Mouse (Mus musculus): Measurements from ENCODE around the gene Gm37240.

Gene Gm37240

DNA sequence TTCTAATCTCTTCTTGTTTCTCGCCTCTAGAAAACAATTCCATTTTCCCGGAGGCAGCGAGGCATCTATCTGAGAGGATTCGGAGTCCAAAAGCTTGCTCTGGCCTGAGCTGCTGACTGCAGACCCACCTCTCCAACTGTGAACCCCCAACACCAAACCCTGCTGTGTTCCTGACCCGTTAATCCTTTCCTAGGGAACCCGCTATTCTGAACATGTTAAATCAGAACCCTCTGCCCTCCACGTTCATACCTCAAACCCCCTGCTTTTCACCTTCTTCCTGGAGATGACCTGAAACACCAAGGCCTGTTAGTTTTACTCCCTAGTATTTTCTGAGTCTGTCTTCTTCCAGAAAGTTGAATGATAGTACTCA, 1271.5 kb downstream of the Gm37240 start:
- DNase-seq (ENCODE audit: low read depth, low spot score) = no peak

DNA sequence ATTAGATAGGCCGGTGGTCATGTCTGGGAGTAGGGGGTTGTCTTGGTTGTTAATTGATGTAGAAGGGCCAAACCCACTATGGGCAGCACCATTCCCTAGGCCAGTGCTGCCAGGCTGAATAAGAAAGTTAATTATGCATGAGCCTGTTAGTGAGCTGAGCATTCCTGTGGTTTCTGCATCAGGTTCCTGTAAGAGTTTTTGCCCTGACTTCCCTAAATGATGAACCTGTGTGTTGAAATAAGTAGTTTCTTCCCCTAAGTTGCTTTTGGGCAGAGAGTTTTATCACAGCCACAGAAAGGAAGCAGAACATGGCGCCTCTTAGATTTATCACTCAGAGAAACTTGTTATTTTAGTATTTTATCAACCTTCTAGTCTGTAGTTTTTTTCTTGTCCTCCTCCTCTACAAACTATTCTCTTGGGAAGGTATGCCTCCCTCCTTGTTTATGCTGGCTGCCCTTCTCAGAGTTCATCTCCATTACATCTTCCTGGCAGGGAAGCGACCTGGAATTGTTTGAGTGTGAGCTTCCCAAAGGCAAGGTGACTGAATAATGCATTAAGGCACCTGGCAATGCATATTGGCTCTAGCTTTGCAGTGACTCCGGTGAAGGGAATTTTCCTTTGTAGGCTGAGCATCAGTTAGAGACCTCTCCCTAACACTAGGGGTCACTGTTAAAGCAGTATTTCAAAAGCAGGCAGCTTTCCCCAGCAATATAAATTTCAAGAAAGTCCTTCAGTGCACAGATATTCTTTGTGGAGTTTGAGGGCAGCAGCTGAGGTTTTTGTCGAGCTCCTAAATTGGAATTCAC, 1272.1 kb downstream of the Gm37240 start:
- peak; percentile 52 for DNase-seq (ENCODE audit: low read depth, low spot score)

GRCm38 (mm10) chr3:84610183-84610710, 1277.1 kb downstream of the Gm37240 start:
- peak; percentile 55 for DNase-seq (ENCODE audit: low read depth, low spot score)

DNA sequence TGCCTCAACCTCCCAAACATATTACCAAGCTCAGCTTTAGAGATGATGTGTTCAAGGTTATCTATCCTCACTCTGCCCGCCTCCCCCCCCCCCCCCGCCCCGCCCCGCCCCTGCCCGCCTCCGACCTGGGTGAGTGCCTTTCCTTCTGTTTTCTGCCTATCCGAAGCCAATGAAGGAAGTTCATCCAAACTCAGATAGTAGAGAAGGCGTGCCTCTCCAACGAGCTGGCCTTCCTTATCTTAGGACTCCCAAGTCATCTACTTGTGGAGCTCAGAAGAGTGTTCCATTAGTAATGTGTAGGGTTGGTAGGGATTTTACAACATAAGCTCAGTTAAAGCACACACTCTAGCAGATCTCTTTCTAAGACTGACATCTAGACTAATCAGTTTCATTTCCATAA, 1284.1 kb downstream of the Gm37240 start:
- DNase-seq (ENCODE audit: low read depth, low spot score) = no peak

- DNase-seq (ENCODE audit: low read depth, low spot score) = no peak
Measured at GRCm38 (mm10) chr3:84602759-84603158, 1284.6 kb downstream of the Gm37240 start.

GRCm38 (mm10) chr3:84601870-84602495, 1285.3 kb downstream of the Gm37240 start:
- peak; percentile 46 for DNase-seq (ENCODE audit: low read depth, low spot score)

DNA sequence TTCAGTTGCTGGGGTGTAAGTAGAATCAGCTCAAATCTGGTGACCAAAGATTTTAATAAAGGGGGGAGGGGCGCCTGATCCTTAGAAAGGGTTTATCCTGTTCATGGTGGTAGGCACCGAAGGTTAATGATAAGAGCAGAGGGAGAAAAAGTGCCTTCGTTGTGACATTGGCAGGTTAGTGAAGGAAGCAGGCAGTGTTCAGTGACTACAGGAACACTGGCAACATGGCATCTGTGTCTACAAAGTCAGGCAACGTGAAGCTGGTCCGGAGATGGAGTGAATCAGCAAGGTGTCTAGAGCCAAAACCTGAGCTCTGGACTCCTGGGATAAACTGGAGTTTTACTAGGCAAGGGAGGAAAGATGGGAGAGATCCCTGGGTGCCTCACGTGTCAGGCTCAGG, 1288.6 kb downstream of the Gm37240 start:
- DNase-seq (ENCODE audit: low read depth, low spot score) = no peak

DNA sequence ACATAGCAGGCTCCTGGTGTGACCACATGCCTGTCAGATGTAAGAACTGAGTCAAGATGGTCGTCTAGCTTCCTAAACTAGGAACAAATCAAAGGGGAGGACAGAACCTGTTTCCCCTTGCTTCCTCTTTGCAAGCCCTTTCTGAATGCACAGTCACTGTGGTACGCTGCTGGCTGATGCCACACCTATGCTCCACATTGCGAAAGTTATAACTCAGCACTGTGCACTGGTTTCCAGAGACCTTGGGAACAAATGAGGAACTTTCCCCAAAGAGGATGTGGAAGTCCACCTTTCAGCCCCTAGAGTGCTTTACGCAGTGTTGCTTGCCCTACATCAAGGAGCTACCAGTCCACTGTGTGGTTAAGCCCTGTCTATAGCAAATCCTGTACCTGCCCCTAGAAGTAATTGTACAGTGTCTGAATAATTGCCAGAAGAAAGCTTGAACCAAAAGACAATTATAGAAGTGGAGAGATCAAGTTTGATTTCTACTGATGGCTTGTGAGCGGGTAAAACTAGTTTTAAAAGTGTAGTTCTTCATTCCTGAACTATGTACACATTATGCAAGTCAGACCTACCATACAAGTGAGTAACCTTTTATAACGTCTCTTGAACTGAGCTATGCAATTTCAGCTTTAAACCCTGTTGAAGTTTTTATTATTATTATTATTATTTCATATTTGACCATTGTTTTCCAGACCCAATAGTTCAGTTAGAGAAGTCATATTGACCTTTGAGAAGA, 1289.2 kb downstream of the Gm37240 start:
- no peak for DNase-seq (ENCODE audit: low read depth, low spot score)

GRCm38 (mm10) chr3:84595677-84596234, 1291.6 kb downstream of the Gm37240 start:
- DNase-seq (ENCODE audit: low read depth, low spot score) = no peak

GRCm38 (mm10) chr3:84594894-84595676, 1292.2 kb downstream of the Gm37240 start:
- DNase-seq (ENCODE audit: low read depth, low spot score) = peak; percentile 71

- no peak for DNase-seq (ENCODE audit: low read depth, low spot score)
Measured at GRCm38 (mm10) chr3:84593274-84593673, 1294.0 kb downstream of the Gm37240 start, which contains the start of gene Tigd4. Gene Tigd4 (plus strand): TSS chr3:84593574.

GRCm38 (mm10) chr3:84586736-84587135, 1300.6 kb downstream of the Gm37240 start:
- no peak for DNase-seq (ENCODE audit: low read depth, low spot score)

DNA sequence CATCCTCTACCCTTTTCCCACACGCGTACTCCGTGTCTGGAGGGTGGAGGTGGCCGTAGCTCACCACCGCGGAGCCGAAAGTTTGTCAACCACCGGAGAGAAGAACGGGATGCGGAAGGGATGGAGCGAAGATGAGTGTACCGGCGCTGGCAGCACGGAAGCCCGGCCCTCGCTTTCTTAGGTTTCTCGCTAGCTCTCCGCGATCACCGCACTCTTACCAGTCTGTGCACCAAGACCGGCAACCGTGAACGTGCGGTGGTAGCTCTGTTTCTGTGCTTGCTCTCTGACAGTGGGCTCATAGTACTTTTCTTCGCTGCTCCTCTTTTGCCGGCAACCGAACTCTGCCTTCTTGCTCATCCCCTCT, 1304.4 kb downstream of the Gm37240 start:
- no peak for DNase-seq (ENCODE audit: low read depth, low spot score)

DNA sequence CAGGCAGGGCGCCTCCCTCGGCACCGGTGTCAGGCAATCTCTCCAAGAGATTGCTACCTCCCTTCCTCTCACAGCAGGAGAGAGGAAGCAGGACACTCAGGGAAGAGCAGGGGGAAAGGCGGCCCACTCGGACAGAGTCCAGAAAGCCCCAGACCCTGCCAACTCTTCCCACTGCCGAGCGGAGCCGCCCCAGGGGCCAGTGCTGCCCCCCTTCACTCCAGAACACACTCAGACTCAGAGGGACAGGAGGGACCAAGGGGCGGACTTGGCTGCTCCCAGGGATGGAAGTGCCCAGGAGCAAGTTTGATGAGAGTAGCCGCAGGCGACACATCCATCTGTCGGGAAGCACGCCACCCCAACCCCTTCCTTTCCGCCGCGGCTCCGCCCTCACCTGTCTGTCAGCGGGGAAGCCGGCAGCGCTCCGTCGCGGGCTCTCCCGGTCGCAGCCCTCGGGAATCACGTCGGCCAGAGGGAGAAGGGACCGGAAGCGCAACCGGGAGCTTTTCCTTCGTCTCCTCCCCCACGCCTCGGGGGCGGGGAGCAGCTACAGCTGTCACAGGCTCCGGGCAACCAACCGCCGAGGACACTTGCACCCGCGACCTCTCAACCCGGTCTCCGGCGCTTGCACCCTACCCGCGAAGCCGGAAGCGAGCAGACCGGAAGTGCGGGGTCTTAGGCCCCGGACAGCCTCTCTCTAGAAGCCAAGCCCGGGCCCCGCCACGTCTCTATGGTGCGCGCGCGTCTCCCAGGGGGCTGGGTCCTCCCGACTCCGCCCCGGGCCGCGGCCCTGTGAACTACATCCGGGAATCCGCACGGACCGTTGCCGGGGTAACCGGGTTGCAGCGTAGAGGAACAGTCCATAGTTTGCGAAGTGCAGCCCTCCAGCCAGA, 1305.0 kb downstream of the Gm37240 start, which contains the start of gene Arfip1:
TSS of gene Arfip1 (minus strand) at position 603 of the 890 bp plus-strand sequence.
- DNase-seq (ENCODE audit: low read depth, low spot score) = peak; percentile 98

DNA sequence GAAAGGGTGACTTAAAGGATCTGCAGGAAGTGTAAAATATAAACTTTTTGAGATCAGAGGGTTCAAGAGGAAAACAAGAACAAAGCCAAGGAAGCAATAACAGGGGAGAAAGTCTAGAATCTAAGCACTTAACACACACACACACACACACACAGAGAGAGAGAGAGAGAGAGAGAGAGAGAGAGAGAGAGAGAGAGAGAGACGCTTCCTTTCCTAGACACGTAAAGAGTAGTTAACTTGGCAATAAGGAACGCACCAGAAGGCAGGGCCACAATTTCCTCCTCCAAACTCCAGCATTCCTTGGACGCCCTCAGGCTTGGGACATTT, 1305.7 kb downstream of the Gm37240 start:
- no peak for DNase-seq (ENCODE audit: low read depth, low spot score)

- no peak for DNase-seq (ENCODE audit: low read depth, low spot score)
Measured at GRCm38 (mm10) chr3:84580716-84581115, 1306.6 kb downstream of the Gm37240 start.

DNA sequence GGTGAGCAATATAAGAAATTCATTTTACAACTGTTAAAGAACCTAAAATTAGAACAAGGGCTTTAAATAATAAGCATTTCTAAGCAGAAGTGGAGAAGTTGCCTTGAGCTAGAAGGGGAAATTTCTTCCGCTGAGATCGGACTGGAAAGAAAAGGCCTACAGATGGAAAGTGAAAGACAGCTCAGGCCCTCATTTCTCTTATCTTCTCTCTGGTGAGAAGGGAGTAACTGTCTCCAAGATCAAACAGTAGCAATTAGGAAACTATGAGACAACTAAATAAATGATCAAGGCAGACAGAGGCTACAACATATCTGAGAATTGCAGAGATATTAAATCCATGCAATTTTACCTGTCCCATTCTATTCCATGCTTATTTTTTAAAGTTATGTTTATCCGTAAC, 1316.8 kb downstream of the Gm37240 start:
- DNase-seq (ENCODE audit: low read depth, low spot score) = no peak

DNA sequence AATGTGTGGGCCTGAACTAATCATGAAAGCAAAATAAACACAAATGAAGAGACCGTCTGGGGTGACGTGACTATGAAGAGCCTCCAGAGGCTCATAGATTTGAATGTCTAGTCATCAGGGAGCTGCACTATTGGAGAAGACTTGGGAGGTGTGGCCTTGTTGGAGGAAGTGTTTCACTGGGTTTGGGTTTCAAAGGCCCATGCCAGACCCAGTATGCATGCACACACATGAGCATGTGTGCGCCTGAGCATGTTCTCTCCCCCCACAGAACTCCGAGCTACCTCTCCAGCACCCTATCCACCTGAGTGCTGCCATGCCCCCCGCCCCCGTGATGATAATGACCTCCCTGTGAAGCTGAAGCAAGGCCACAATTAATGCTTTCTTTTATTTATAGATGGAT, 1317.7 kb downstream of the Gm37240 start:
- DNase-seq (ENCODE audit: low read depth, low spot score) = no peak

GRCm38 (mm10) chr3:84568540-84568939, 1318.8 kb downstream of the Gm37240 start:
- DNase-seq (ENCODE audit: low read depth, low spot score) = no peak

- DNase-seq (ENCODE audit: low read depth, low spot score) = no peak
Measured at GRCm38 (mm10) chr3:84563415-84563814, 1323.9 kb downstream of the Gm37240 start.

Data from ZHBTc4 (cell line).